Mouse (Mus musculus) heart, postnatal 0 days (tissue): ENCODE results near the gene Ubqln1.

Source experiments
- CTCF ChIP-seq: IDR thresholded peaks from 2 replicates; pipeline ENCODE4 v1.5.1; 2016; ENCODE audit warnings: antibody characterized with exemption, control low read depth, low read depth
- EP300 ChIP-seq: IDR thresholded peaks from 2 replicates; pipeline ENCODE4 v1.6.1; 2016; ENCODE audit warnings: antibody characterized with exemption, low read depth

DNA sequence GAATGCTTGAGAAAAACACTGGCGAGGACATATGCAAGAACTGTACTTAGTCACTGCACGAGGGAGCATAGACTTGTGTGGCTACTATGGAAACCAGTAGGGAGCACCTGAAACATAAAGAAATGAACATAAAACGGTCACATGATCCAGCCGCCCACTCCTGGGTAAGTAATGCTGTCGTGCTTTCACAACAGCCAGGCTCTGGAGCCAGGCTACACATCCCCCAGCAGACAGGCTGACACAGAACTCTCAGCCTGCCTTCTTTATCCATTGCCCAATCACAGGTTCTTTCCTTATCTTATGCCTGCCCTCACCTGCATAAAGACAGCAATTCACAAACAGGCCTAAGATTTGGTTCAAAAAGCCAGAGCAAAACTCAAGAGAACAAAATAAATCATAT is 26.0 kb downstream of the Ubqln1 start:
- no peak for TF ChIP-seq CTCF
- TF ChIP-seq EP300, result no peak
